Comparison of ENCODE assay signal across 8 mouse cellular contexts in the genomic region with DNA sequence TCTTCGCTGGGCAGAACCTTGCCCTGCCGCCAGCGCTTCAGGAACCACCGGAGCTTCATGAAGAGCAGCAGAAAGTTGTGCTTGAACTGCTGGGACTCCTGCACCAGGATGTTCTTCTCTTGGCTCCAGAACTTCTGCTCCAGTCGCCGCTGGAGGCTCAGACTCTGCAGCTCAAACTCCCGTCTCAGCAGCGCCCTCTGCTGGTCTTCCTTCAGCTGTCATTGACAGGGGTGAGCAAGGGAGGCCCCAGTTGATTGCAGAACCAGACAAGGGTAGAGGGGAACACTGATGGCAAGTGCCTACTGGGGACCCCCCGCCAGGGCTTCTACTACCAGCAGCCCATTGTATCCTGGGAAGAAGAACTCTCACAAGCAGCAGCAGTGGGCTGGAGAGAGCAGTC. TPM values are rescaled to one million over a fixed set of nuclear protein-coding genes. Genes with fewer than 3 reads are reported as not detected.
DNase-seq lines count a peak whose midpoint lies in the region; TF ChIP-seq lines count a peak whose summit lies in the region.

No protein-coding gene starts in this region.

- no peaks in the 10 kb centered on the region for H3K79me3 ChIP-seq in C2C12 (ENCODE audit: low read depth)

- TF ChIP-seq CTCF in C2C12 (IDR thresholded peaks at IDR 0.05; ENCODE audit: control insufficient read depth, insufficient read depth, insufficient read length): peak; percentile 85

- DNase-seq in adrenal gland, adult 2 months: peak; percentile 76
- peak; percentile 72 for DNase-seq in embryo, embryonic 9.5 days (ENCODE audit: extremely low spot score)
- peak; percentile 79 to 93 for DNase-seq in heart, adult 18-20 months
- DNase-seq in kidney, postnatal 10 days: peak; percentile 95
- peak; percentile 75 to 83 for DNase-seq in lung, adult 18-20 months
- DNase-seq in ovary, postnatal 14 days (ENCODE audit: low spot score): peak; percentile 86
- DNase-seq in thymus, postnatal 10 days (ENCODE audit: low spot score in 2 of 2): peak; percentile 51 to 87

- no peak overlapping the region for H3ac ChIP-seq in C2C12 (ENCODE audit: control insufficient read depth, insufficient read length, low read depth)

- H3K27me3 ChIP-seq in C2C12 (ENCODE audit: control insufficient read depth, insufficient read depth, insufficient read length): no peaks in the 10 kb centered on the region

- no peak overlapping the region for H3K4me3 ChIP-seq in C2C12 (ENCODE audit: insufficient read depth, poor library complexity, severe bottlenecking)

- H3K36me3 ChIP-seq in C2C12 (ENCODE audit: control insufficient read depth, insufficient read depth): peaks cover 73% of the 10 kb centered on the region

- no peaks in the 10 kb centered on the region for H3K79me2 ChIP-seq in C2C12 (ENCODE audit: control insufficient read depth, insufficient read depth)

TF ChIP-seq in C2C12, 6 proteins besides CTCF, POLR2A, EP300 and RAD21:
- TF ChIP-seq USF1 (IDR thresholded peaks at IDR 0.05; ENCODE audit: low read depth): no peak
- no peak for TF ChIP-seq FOSL1 (IDR thresholded peaks at IDR 0.05; ENCODE audit: insufficient read depth, low read length, poor library complexity, severe bottlenecking)
- TF ChIP-seq MYOD1 (IDR thresholded peaks at IDR 0.05; ENCODE audit: control insufficient read depth, insufficient read length, low read depth): no peak
- TF ChIP-seq MAX (IDR thresholded peaks at IDR 0.05): no peak
- TF ChIP-seq MYOG (IDR thresholded peaks at IDR 0.05; ENCODE audit: control insufficient read depth, extremely low read depth, insufficient read length): no peak

RNA-seq across cellular contexts. Expression of a gene that starts 23.9 kb away (rescaled TPM):
- 12.0 TPM for polyA plus RNA-seq in C2C12 (2012; fragmentation: generic; extraction: Trizol)
- 1 to 10 TPM; 4.1 to 6.3 TPM for total RNA-seq in adrenal gland, adult 2 months (2021)
- 0.76 and 0.77 TPM in 2 replicates for polyA plus RNA-seq in adrenal gland, adult 2 months (2012; rRNA removed)
- total RNA-seq in heart, adult 18-20 months (2021): 1 to 10 TPM; 1.7 to 2.3 TPM

RNA-seq across cellular contexts. Expression of a gene that starts 38.9 kb away (rescaled TPM):
- polyA plus RNA-seq in C2C12 (2012; fragmentation: generic; extraction: Trizol): 29.1 TPM
- 10 to 100 TPM; 68.0 to 72.5 TPM for total RNA-seq in adrenal gland, adult 2 months (2021)
- polyA plus RNA-seq in adrenal gland, adult 2 months (2012; rRNA removed): 37.7 and 41.7 TPM in 2 replicates
- total RNA-seq in heart, adult 18-20 months (2021): 10 to 100 TPM; 17.7 to 23.7 TPM

RNA-seq across cellular contexts. Expression of a gene that starts 48.2 kb away (rescaled TPM):
- 13.9 TPM for polyA plus RNA-seq in C2C12 (2012; fragmentation: generic; extraction: Trizol)
- 10 to 100 TPM; 30.9 to 36.6 TPM for total RNA-seq in adrenal gland, adult 2 months (2021)
- polyA plus RNA-seq in adrenal gland, adult 2 months (2012; rRNA removed): 31.1 and 33.1 TPM in 2 replicates
- total RNA-seq in heart, adult 18-20 months (2021): 10 to 100 TPM; 10.4 to 11.0 TPM

RNA-seq across cellular contexts. Expression of a gene that starts 56.1 kb away (rescaled TPM):
- polyA plus RNA-seq in C2C12 (2012; fragmentation: generic; extraction: Trizol): not detected
- not detected for total RNA-seq in adrenal gland, adult 2 months (2021)
- 0.19 TPM in 1 of 2 replicates, not detected in the other for polyA plus RNA-seq in adrenal gland, adult 2 months (2012; rRNA removed)
- not detected for total RNA-seq in heart, adult 18-20 months (2021)
